Mouse (Mus musculus) urinary bladder, adult 2 months (tissue): ENCODE results near the gene Tprkb. TPM values are rescaled to one million over a fixed set of nuclear protein-coding genes. Genes with fewer than 3 reads are reported as not detected.
"Not testable (repeated sequence)": the region's sequence is repeated elsewhere in the genome, so short reads cannot be mapped to it uniquely, and the experiment has no call there.

Experiments
- DNase-seq: peaks from one replicate; pipeline ENCODE4 v3.0.0; 2022; ENCODE audit warnings: low spot score
- polyA plus RNA-seq: library from polyadenylated mRNA; depleted of rRNA; stranded (reverse); fragments of >200 nt; gene quantifications from 2 replicates; pipeline ENCODE4 v1.2.3, GENCODE M21; 2012; rRNA removed

Tprkb gene
- polyA plus RNA-seq, 1 experiment, result 34.5 TPM

DNA sequence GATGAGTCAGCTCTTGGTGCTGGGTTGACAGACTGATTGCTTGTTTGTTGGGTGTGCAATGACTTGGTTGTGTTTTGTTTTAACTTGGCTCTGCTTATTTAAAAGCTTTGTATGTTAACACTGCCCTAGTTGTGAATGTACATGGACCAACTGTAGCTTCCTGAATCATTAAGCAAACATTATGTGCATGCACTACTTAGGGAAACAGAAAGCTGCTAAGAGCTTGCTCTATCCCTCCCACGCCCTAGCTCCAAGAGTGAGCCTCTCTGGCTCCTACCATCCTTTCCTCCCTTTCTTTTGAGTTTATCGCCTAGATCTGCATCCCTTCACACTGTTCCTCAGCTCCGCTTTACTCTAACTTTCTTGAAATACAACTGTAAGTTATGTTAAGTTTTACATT lies 61.7 kb downstream of the Tprkb start:
- DNase-seq, result no peak

DNA sequence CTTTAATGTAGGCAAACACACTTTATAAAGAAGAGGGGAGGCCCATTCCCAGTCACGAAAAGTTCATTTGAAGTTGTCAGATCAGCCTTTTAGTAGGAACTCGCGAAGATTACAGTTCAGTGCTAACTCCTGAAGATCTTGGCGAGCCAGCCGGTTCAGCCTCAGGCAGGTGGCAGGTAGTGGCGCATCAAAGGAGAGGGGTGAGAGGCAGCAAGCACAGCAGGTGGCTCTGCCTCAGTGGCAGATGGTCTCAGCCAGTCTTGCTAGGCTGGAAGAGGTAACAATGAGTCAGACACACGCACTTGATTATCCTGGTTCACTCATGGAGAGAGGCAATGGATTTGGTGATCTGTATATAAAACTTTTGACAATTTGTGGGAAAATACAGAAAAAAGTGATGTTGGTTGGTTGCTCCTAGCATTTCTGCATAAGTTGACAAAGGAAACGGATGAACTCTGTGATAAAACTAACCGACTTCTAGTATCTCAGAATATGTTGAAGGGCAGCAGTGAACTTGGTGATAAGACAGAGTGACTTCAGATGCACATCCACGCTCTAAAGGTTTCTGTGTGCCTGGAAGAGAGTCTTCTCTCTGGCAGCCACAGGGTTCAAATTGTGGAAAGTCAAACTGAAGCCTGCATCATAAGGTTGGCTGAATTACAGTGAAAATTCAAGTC lies 63.4 kb downstream of the Tprkb start:
- no peak for DNase-seq

DNA sequence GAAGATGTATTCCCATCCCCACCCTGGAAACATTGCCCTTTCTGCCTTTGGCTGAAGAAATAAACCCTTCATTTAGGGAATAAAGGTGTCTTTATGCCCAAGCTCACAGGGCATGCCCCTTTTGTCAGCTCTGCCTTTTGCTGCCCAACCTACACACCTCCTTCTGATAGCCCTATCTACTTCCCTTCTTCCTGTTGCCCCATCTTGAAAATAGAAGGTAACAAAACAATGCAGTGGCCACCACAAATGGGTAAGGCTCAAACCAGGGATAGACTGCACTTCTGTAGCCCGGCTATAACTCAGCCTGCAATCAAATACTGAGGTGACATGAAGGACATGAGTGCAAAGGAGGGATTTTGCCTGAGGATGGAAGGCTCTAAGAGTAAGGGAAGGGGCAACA lies 64.1 kb downstream of the Tprkb start:
- no peak for DNase-seq

DNA sequence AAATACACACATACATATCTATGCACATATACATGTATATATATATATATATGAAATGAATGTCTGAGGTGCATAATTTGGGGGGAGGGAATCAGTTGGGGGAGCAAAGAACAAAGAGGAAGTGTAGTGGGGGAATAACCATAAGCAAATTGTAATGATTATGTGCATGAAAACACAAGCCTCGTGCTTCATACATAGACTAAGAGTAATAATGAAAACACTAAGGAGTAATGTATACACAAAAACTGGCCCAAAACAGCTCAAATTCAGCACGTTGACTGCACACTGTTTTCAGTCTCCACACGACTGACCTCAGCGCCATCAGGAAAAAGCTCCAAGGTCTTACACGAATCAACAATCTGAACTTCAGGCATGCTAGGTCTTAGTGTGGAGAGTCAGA lies 64.6 kb downstream of the Tprkb start:
- no peak for DNase-seq

DNA sequence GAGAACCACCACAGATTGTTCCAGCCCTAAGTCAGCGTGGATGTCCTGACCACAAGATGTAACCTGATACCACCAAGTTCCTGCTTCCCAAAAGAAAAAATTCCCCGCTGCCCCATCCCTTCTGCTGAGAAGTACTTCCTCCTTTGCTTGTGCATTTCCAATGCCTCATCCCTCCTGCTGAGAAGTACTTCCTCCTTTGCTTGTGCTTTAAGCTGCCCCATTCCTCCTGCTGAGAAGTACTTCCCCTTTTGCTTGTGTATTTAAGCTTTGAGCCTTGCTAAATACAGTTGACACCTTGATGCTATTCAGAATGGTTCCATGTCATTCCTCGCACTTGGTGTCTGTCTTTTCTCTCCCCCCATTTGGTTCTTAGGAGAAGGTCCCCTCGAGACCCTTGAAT lies 67.1 kb downstream of the Tprkb start:
- DNase-seq, result not testable (repeated sequence)

Other genes starting within 250 kb of the Tprkb start
- gene Nat8f7, start 198.7 kb upstream of the Tprkb start, polyA plus RNA-seq, result 2.1 and 3.8 TPM in 2 replicates
- gene Nat8f3, start 146.1 kb upstream of the Tprkb start, polyA plus RNA-seq, result 11.4 and 11.6 TPM in 2 replicates
- gene Nat8f6, start 90.9 kb upstream of the Tprkb start, polyA plus RNA-seq, result 1.2 TPM in 2 replicates
- 1.3 and 1.4 TPM in 2 replicates for gene Nat8f5, start 90.9 kb upstream of the Tprkb start, polyA plus RNA-seq
- gene Nat8, start 79.8 kb upstream of the Tprkb start, polyA plus RNA-seq, result 1.5 and 2.0 TPM in 2 replicates
- 0.03 and 0.09 TPM in 2 replicates for gene Nat8f2, start 42.7 kb upstream of the Tprkb start, polyA plus RNA-seq
- gene Nat8f4, start 7.0 kb upstream of the Tprkb start, polyA plus RNA-seq, result 3.1 and 3.7 TPM in 2 replicates
- 12.5 and 17.4 TPM in 2 replicates for gene Nat8f1, start 3.8 kb downstream of the Tprkb start, polyA plus RNA-seq
- 80.6 and 95.1 TPM in 2 replicates for gene Dusp11, start 49.8 kb downstream of the Tprkb start, polyA plus RNA-seq
- not detected in 2 replicates for gene Figla, start 104.3 kb downstream of the Tprkb start, polyA plus RNA-seq
- 3.4 and 4.8 TPM in 2 replicates for gene Add2, start 116.8 kb downstream of the Tprkb start, polyA plus RNA-seq